Mouse (Mus musculus): ENCODE measurements around the gene Pabpc4l.
"Not testable (repeated sequence)": the region's sequence is repeated elsewhere in the genome, so short reads cannot be mapped to it uniquely, and the experiment has no call there.

Gene Pabpc4l

GRCm38 (mm10) chr3:46447481-46448265, at the start of gene Pabpc4l:
Pabpc4l (minus strand) TSS chr3:46448219.
- no peak for DNase-seq (ENCODE audit: low read depth, low spot score)

GRCm38 (mm10) chr3:46490989-46491259, 42.9 kb upstream of the Pabpc4l start:
- no peak for DNase-seq (ENCODE audit: low read depth, low spot score)

- DNase-seq (ENCODE audit: low read depth, low spot score) = no peak
Measured at GRCm38 (mm10) chr3:46490132-46490988, 42.3 kb upstream of the Pabpc4l start.

GRCm38 (mm10) chr3:46486091-46486490, 38.1 kb upstream of the Pabpc4l start:
- DNase-seq (ENCODE audit: low read depth, low spot score) = not testable (repeated sequence)

- DNase-seq (ENCODE audit: low read depth, low spot score) = no peak
Measured at GRCm38 (mm10) chr3:46448266-46448532, 180 bp upstream of the Pabpc4l start.

GRCm38 (mm10) chr3:46431416-46431815, 16.6 kb downstream of the Pabpc4l start:
- DNase-seq (ENCODE audit: low read depth, low spot score) = no peak
